Mouse (Mus musculus): ENCODE measurements around the gene Lmntd1. TPM values are rescaled to one million over a fixed set of nuclear protein-coding genes. Genes with fewer than 3 reads are reported as not detected.

Gene Lmntd1
- total RNA-seq, 2 experiments from 2014 or later: 2.2 to 2.3 TPM

DNA sequence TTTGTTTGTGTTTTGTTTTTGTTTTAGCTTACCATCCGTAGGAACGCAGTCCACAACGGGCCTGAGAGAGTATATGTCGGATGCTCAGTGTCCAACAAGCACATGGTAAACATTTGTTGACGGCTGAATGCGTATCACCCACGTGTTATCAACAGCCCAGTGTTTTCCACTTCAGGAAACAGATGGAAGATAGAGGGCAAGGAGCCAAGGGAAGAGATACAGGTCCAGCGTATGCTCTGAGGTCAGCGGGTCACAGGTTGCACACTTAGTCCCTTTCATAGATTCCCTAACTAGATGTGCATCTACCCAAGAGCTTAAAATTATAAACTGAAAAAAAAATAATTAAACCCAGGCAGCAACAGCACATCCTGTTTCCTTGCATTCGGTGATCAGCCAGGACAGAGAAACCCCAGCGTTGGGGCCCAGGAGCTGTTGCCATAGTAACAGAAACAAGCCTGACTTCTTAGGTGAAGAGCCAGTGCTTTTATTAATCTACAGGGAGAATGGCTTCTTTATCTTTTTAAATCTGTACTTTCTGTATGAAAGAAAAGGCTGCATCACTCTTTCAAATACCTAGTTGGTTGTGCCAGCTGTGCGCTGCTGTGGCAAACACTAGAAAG lies 128.0 kb downstream of the Lmntd1 start:
- no peak for DNase-seq

- DNase-seq: no peak
These were observed 130.8 kb downstream of the Lmntd1 start for GRCm38 (mm10) chr6:145483318-145483674.

- peak; percentile 29 to 31 for DNase-seq
These were observed 131.3 kb downstream of the Lmntd1 start for GRCm38 (mm10) chr6:145482656-145483317.

DNA sequence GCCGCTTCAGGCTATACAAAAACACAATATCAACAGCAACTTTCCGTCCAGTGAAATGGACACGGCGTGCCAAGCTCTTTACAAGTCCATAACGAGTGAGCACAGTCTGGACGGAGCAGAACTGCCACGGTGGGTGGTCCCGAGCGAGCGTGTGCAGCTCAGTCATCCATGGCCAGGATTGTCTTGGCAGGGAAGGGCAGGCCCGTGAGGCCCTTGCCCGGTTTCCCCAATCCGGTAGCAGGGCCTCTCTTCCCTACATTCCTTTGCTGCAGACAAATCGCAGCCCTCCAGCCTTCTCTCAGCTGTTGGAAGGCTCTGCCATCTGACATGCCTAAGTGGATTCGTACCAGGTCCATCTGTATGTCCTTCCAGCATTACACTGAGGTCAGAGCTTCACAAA lies 132.2 kb downstream of the Lmntd1 start:
- peak; percentile 36 to 39 for DNase-seq

- no peak for DNase-seq
These were observed 135.3 kb downstream of the Lmntd1 start for GRCm38 (mm10) chr6:145478821-145479271.

DNA sequence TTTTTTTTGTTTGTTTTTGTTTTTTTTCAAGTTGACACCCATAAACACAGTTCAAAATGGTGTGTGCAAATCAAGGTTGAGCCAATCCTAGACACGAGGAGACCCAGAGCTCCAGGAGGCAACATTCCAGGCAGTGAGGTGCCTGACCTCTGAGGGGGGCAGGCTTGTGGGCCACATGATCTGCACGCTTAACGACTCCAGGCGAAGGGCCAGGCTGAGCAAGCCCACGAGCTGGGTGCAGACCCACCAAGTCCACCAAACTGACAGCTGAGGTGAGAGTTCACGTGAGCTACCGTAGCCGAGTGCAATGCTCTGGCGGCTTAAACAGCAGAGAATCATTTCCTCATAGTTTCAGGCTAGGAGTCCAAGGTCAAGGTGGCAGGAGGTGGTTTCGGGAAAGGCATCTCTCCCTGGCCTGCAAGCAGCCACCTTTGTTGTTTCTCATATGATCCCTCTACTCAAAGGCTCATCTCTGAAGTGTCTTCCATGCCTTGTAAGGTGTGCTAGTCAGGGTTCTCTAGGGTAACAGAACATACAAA lies 136.7 kb downstream of the Lmntd1 start:
- no peak for DNase-seq

GRCm38 (mm10) chr6:145471638-145472247 lies 142.4 kb downstream of the Lmntd1 start:
- no peak for DNase-seq

- no peak for DNase-seq
These were observed 144.7 kb downstream of the Lmntd1 start for GRCm38 (mm10) chr6:145469260-145469943.

GRCm38 (mm10) chr6:145464027-145464426 lies 150.1 kb downstream of the Lmntd1 start:
- DNase-seq: no peak

DNA sequence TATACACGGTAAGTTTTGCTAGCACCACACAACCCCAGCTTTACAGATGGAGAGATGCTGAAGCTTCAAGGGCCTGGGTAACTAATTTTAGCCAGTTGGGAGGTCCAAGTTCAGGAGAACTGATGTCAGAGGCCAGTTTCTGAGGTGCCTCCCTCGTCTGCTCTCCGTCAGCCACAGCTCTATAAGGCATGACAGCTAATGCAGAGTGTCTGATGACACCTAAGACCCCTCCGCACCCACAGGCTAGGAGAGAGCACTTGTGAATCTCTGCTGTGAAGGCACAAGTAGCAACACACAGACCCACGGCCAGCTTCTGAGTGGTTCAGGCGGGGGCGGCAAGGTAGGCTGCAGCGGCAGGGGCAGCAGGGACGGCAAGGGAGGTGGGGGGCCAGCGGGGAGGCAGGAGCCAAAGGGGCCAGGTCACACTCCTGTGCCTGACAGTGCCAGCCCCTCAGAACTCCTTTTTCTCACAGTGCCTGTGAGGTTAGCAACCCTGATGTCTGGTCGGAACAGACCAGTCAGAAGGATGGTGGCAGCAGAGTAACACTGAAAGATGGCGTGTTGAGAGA lies 151.4 kb downstream of the Lmntd1 start:
- DNase-seq: no peak

GRCm38 (mm10) chr6:145457066-145457465 lies 157.1 kb downstream of the Lmntd1 start:
- DNase-seq: peak; percentile 75 to 84

DNA sequence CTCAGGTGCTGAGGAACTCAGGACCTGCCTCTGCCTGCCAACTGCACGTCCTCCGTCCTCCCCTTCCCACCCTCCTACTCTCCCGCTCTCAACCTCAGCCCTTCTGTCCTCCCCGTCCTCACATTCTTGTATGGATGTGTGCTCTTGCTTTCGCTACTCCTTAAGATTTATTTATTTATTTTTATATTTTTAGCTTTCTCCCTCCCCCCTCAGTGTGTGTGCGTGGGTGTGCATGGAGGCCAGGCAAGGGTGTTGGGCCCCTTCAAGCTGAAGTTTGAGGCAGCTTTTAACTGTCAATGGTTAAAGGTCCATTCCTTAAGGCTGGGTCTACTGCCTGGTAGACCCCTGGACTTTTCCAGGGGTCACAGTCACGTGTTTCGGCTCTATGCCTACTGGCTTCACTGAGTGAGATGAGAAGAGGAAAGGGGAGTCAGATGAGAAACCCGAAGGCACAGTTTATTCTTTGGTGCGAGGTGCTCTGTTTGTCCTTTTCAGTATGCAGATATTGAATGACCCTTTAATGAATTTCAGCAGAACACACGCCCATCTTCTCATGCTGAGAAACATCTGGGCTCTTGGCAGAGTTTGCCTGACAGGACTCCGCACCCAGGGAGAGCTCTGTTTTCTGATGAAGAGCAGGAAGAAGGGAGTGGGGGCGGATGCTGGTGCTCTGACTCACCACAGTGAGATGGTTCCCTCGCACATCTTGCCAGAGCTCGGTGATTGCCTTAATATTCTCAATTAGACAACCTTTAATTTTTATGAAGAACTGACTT lies 163.3 kb downstream of the Lmntd1 start:
- DNase-seq: peak; percentile 50 to 78

DNA sequence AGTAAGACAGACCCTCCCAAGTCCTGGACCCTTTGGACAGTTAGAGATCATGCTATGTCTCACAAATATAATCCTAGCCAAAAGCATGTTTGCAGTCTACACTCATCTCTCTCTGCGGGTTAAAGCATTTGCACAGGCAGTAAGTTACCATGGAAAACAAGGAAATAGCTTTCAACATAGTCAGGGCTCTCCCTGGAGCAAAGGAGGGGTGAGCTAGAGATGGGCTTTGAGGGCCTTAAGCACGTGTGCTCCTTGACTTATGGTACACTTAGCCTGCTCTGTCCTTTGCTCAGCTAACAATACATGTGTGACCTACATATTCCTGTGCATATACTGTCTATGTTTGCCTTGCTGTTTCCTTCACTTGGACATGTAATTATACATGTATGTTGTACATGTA lies 165.8 kb downstream of the Lmntd1 start:
- DNase-seq: no peak

GRCm38 (mm10) chr6:145445811-145446500 lies 168.2 kb downstream of the Lmntd1 start:
- DNase-seq: peak; percentile 52 to 73

- DNase-seq: peak; percentile 29 to 49
These were observed 168.7 kb downstream of the Lmntd1 start for GRCm38 (mm10) chr6:145445380-145445779.

DNA sequence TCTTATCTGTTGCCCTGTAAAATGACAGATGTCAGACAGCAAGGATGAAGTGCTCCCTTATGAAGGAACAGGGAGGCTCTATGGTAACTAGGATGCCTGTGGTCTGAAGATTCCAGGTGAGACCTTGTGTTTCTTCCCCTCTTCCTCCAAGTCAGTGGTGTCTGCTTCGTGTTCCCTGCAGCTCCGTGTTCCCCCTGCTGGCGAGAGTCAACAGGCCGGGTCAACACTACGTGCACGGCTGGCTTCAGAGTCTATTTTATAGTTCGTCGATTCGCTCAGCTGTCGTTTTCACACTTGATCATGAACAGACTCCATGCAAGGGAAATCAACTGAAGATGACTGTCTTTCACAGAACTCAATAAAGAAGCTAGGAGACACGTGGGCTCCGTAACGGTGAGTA lies 171.3 kb downstream of the Lmntd1 start:
- no peak for DNase-seq

DNA sequence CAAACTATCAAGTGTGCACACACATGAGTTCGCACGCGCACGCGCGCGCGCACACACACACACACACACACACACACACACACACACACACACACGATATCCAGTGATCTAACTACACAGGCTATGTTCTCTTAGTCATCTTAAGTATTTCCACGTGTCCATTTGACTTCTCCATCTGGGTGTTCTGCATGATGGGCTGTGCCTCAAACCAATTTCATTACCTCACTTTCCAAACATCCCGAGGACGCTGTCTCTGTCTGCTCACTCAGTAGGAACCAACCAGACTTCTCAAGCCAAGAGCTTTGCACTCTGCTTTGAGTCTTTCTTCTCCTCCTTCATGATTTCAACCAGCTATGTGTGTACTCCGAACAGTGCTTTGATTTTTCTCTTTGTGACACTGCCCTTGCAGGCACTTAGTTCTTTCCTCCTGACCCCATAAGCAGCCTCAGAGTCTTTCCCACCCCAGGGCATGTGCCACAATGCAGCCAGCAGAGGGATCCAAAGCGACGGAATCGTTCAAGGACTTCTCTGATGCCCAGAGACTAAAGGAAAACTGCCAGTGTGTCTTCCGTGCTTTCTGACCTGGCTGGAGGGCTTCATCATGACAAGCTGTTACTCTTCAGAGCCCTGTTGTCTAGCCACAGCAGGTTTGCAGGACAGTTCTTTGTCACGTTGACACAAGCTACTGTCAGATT lies 172.6 kb downstream of the Lmntd1 start:
- DNase-seq: peak; percentile 47 to 69

DNA sequence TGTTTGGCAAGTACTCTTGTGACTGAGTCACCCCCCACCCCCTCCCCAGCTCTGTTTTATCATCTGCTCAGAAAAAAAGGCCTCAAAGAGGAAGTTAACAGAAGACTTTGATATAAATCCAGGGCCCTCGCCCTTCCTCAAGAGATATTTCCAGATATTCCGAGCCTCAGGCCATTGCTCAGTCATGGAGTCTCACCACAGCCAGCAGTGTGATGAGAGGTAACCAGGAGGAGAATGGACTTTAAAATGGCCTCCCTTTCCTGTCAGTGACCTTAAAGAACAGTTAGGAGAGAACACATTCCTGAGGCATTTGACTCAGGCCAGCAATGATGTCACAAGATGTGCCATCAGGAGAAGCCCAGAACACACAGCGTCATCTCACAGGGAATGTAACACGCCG lies 175.3 kb downstream of the Lmntd1 start:
- peak in 1 of 2 experiments; percentile 11 for DNase-seq

DNA sequence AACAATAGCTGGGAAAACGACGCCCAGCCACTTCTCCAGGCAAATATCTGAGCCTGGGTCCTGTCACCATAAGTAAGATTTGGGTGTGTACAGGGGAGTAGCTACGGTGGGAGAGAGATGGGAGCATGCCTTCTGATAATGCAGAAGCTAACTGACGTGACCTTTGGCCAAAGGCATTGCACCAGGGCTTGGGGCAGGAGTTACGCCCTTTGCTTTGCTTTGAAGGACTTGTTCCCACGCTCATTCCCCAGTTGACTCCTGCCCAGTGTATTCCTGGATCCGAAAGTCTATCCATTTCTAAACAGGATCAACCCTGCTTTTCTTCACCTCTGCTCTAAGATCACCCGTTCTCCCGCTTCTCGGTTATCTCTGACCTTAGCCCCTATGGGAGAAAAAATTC lies 178.4 kb downstream of the Lmntd1 start:
- no peak for DNase-seq

GRCm38 (mm10) chr6:145435156-145435555 lies 179.0 kb downstream of the Lmntd1 start:
- no peak for DNase-seq
